ENCODE assay signal across 15 mouse cellular contexts in genomic region chr7:73210078-73210477, GRCm38 (mm10).
DNase-seq lines count a peak whose midpoint lies in the region; ATAC-seq lines count a peak whose summit lies in the region.
"Had no signal": no experiment of that assay in that cellular context is flagged by ENCODE, and none has a peak within 500 bp of the region (broad histone marks: within the 10 kb centered on the region; RNA-seq: fewer than 3 reads in every experiment).

No protein-coding gene starts in this region.

- peak; percentile 32 to 46 for DNase-seq in cerebellum, postnatal 14 days
- DNase-seq in cerebellum, adult 8-10 months: no peak
- peak; percentile 33 for DNase-seq in right cerebral cortex, postnatal 4 days
- no peak for DNase-seq in right cerebral cortex, postnatal 36 days (ENCODE audit: low spot score in 2 of 2)
- no peak for DNase-seq in midbrain, embryonic 11.5 days (ENCODE audit: low spot score, missing footprints)
- DNase-seq in adrenal gland, adult 2 months: no peak
- no peak for DNase-seq in spleen, postnatal 4 days (ENCODE audit: low spot score in 2 of 2)
- DNase-seq: heart, adult 18-20 months; liver, postnatal 0 days had no signal

- no peaks in the 10 kb centered on the region for H3K27me3 ChIP-seq in midbrain, embryonic 11.5 days (ENCODE audit: control insufficient read depth, insufficient read depth, low read length)
- H3K27me3 ChIP-seq in stomach, embryonic 15.5 days (replicated peaks): no peaks in the 10 kb centered on the region
- H3K27me3 ChIP-seq: kidney, embryonic 15.5 days; limb, embryonic 13.5 days; Patski had no signal

- WGBS in midbrain, embryonic 11.5 days: 83% methylated on average over 7 of the region's 7 CpGs
- 66% methylated on average over 7 of the region's 7 CpGs for WGBS in stomach, embryonic 15.5 days

- peak overlapping the region; percentile 91; the same call in 1 of the 2 replicates for H3K27ac ChIP-seq in midbrain, embryonic 11.5 days (ENCODE audit: low read depth, low read length)
- H3K27ac ChIP-seq in stomach, embryonic 15.5 days: peak overlapping the region; percentile 90
- H3K27ac ChIP-seq: kidney, embryonic 15.5 days; limb, embryonic 13.5 days; macrophage had no signal

- no peak overlapping the region for H3K4me3 ChIP-seq in midbrain, embryonic 11.5 days (ENCODE audit: low read depth, low read length)
- H3K4me3 ChIP-seq in stomach, embryonic 15.5 days (replicated peaks): no peak overlapping the region
- H3K4me3 ChIP-seq: kidney, embryonic 15.5 days; limb, embryonic 13.5 days had no signal

- no peak overlapping the region for H3K4me2 ChIP-seq in midbrain, embryonic 11.5 days
- no peak overlapping the region for H3K4me2 ChIP-seq in stomach, embryonic 15.5 days
- H3K4me2 ChIP-seq: limb, embryonic 13.5 days had no signal

- no peak for ATAC-seq in midbrain, embryonic 11.5 days (ENCODE audit: low FRiP score)
- ATAC-seq in stomach, embryonic 15.5 days (ENCODE audit: insufficient read depth, low FRiP score, low read depth): no peak
- ATAC-seq: inflammation-experienced regulatory T-cells, adult 6 months; liver, postnatal 0 days; Patski had no signal

- peaks cover 41% of the 10 kb centered on the region for H3K4me1 ChIP-seq in midbrain, embryonic 11.5 days (ENCODE audit: control insufficient read depth, insufficient read depth, low read length)
- peaks cover 15% of the 10 kb centered on the region for H3K4me1 ChIP-seq in stomach, embryonic 15.5 days

- no peaks in the 10 kb centered on the region for H3K36me3 ChIP-seq in midbrain, embryonic 11.5 days (ENCODE audit: control insufficient read depth, insufficient read depth, low read length)
- no peaks in the 10 kb centered on the region for H3K36me3 ChIP-seq in stomach, embryonic 15.5 days
- H3K36me3 ChIP-seq: kidney, embryonic 15.5 days; limb, embryonic 13.5 days had no signal

- H3K9me3 ChIP-seq in midbrain, embryonic 11.5 days (ENCODE audit: control insufficient read depth, low read length): no peaks in the 10 kb centered on the region
- no peaks in the 10 kb centered on the region for H3K9me3 ChIP-seq in stomach, embryonic 15.5 days
- H3K9me3 ChIP-seq: kidney, embryonic 15.5 days; limb, embryonic 13.5 days had no signal

- H3K9ac ChIP-seq in midbrain, embryonic 11.5 days (ENCODE audit: low read length): no peak overlapping the region
- no peak overlapping the region for H3K9ac ChIP-seq in stomach, embryonic 15.5 days
- H3K9ac ChIP-seq: kidney, embryonic 15.5 days; limb, embryonic 13.5 days; liver, postnatal 0 days had no signal

Comparison
In these comparisons a context has a peak if more than half of its experiments do, and no peak if none do; other contexts are left out.
1. DNase-seq: peak in cerebellum, postnatal 14 days (2 of 2) and right cerebral cortex, postnatal 4 days (single experiment); none in cerebellum, adult 8-10 months (single experiment), right cerebral cortex, postnatal 36 days (0 of 2), midbrain, embryonic 11.5 days (single experiment), adrenal gland, adult 2 months (single experiment) and spleen, postnatal 4 days (0 of 2).